Mouse (Mus musculus): ENCODE results near the gene Gid8. TPM values are rescaled to one million over a fixed set of nuclear protein-coding genes. Genes with fewer than 3 reads are reported as not detected.

The Gid8 gene
- polyA plus RNA-seq, 1 experiment from 2014 or later, result 54.8 TPM

Other genes with a start within 250 kb of the Gid8 start
- gene Ntsr1, start 210.1 kb upstream of the Gid8 start, polyA plus RNA-seq (2016; fragmentation: Nextera tagmentation; extraction: Ambion mirVana), result 0.40 and 0.43 TPM in 2 replicates
- gene Mrgbp, start 128.8 kb upstream of the Gid8 start, polyA plus RNA-seq (2016; fragmentation: Nextera tagmentation; extraction: Ambion mirVana), result 41.7 and 43.3 TPM in 2 replicates
- 96.5 and 96.6 TPM in 2 replicates for gene Ogfr, start 120.9 kb upstream of the Gid8 start, polyA plus RNA-seq (2016; fragmentation: Nextera tagmentation; extraction: Ambion mirVana)
- 171 and 195 TPM in 2 replicates for gene Col9a3, start 112.3 kb upstream of the Gid8 start, polyA plus RNA-seq (2016; fragmentation: Nextera tagmentation; extraction: Ambion mirVana)
- 0.30 and 0.44 TPM in 2 replicates for gene Tcfl5, start 67.4 kb upstream of the Gid8 start, polyA plus RNA-seq (2016; fragmentation: Nextera tagmentation; extraction: Ambion mirVana)
- gene Dido1, start 118 bp upstream of the Gid8 start, polyA plus RNA-seq (2016; fragmentation: Nextera tagmentation; extraction: Ambion mirVana), result 37.2 and 42.1 TPM in 2 replicates
- 0.53 and 0.80 TPM in 2 replicates for gene Slc17a9, start 15.1 kb downstream of the Gid8 start, polyA plus RNA-seq (2016; fragmentation: Nextera tagmentation; extraction: Ambion mirVana)
- 2.3 and 3.3 TPM in 2 replicates for gene Bhlhe23, start 66.8 kb downstream of the Gid8 start, polyA plus RNA-seq (2016; fragmentation: Nextera tagmentation; extraction: Ambion mirVana)
- gene Ythdf1, start 210.8 kb downstream of the Gid8 start, polyA plus RNA-seq (2016; fragmentation: Nextera tagmentation; extraction: Ambion mirVana), result 61.0 and 65.0 TPM in 2 replicates
- 0.41 TPM in 1 of 2 replicates, not detected in the other for gene Birc7, start 218.9 kb downstream of the Gid8 start, polyA plus RNA-seq (2016; fragmentation: Nextera tagmentation; extraction: Ambion mirVana)
- gene Nkain4, start 244.6 kb downstream of the Gid8 start, polyA plus RNA-seq (2016; fragmentation: Nextera tagmentation; extraction: Ambion mirVana), result 81.2 and 86.4 TPM in 2 replicates